Mouse (Mus musculus): ENCODE measurements around the gene Snx9. TPM values are rescaled to one million over a fixed set of nuclear protein-coding genes. Genes with fewer than 3 reads are reported as not detected.

Snx9 gene
- polyA plus RNA-seq, 1 experiment from 2014 or later: 12.7 TPM

DNA sequence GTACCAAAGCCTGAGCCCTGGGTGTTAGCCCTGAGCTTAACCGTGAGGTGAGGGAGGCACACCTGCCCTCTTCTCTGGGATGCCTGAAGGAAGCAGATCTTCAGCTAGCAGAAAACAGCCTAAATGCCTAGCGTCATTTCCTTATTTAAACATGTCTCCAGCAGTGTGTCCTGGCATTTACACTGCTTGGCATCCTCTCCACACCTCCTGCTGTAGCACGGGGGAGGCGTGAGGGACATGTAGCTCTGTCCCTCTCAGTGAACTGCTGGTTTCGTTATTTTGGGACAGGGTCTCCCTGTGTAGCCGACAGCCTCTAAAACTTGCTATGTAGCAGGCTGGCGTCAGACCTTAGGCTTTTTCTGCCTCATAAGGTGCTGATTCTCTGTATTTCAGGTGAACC lies 55.5 kb downstream of the Snx9 start:
- Histone ChIP-seq H3K27me3 (ENCODE audit: insufficient read depth, poor library complexity, severe bottlenecking) (no peaks in the 10 kb centered on the region), H3K4me1 (replicated peaks) (peaks cover 30% of the 10 kb centered on the region), H3K36me3 (peaks cover 21% of the 10 kb centered on the region), H3K4me3 (no peak overlapping the region), H3K27ac (no peak overlapping the region), H3K9me3 (no peaks in the 10 kb centered on the region)
- DNase-seq (ENCODE audit: low spot score): no peak
- 88% methylated on average over 7 of the region's 7 CpGs for WGBS

DNA sequence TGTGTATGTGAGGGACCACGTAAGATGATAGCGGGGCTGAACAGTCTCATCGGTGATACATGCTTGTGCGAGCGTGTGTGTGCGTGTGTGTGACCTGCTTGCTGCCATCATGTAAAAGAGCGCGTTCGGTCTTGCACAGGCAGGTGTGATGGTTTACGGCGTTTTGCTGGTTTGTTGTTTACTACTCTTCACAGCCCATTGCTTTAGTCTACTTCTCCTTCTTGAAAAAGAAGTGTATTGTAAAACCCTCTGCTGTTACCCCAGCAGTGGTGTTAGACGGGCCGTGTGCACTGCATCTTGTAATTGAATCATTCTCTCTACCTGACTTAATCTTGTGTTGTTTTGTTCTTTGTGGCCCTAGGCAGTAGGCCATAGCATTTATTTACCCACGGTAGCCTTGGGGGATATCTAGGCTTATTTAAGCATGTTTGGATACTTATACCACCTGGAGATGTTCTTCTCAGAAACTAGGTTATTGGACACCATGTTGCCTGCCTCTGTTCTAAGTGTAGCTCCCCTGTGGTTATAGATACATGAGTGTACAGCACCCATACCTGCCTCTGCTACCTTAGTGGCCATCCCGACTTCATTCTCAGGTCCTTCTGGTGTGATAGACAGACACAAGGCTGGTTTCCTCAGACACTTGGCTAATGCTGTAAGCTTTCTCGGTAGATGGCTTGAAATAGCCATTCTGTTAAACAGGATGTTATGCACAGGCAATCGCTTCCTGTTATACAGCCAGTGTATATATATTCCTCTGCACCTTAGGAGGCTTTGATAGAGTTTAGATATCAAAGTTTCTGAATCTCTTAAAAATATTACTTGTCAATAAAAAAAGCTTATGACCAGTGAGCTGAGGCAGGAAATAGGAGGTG lies 56.4 kb downstream of the Snx9 start:
- no peak for DNase-seq (ENCODE audit: low spot score)
- Histone ChIP-seq H3K4me3 (no peak overlapping the region), H3K9me3 (no peaks in the 10 kb centered on the region), H3K27ac (no peak overlapping the region), H3K4me1 (replicated peaks) (peaks cover 21% of the 10 kb centered on the region), H3K36me3 (peaks cover 29% of the 10 kb centered on the region), H3K27me3 (ENCODE audit: insufficient read depth, poor library complexity, severe bottlenecking) (no peaks in the 10 kb centered on the region)
- 94% methylated on average over 17 of the region's 17 CpGs for WGBS

DNA sequence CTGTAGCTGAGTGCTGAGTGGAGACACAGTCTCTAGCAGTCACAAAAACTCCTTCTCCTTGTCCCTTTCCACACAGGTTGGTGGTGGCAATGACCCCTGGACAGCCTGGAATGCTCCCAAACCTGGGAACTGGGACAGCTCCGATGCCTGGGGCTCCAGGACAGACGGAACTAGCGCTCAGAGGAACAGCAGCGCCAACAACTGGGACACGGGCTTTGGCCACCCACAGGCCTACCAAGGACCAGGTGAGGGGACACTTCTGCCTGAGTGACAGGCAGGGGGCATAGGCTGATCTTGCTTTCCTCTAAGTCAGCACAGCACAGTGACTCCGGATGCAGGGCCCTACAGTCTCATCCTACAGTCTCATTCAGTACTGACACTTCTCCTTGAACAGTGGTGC lies 58.1 kb downstream of the Snx9 start:
- peaks cover 33% of the 10 kb centered on the region for H3K36me3 ChIP-seq
- no peak overlapping the region for H3K27ac ChIP-seq
- no peaks in the 10 kb centered on the region for H3K27me3 ChIP-seq (ENCODE audit: insufficient read depth, poor library complexity, severe bottlenecking)
- DNase-seq (ENCODE audit: low spot score): no peak
- H3K9me3 ChIP-seq: no peaks in the 10 kb centered on the region
- H3K4me3 ChIP-seq: no peak overlapping the region
- WGBS: 83% methylated on average over 6 of the region's 6 CpGs
- peaks cover 4% of the 10 kb centered on the region for H3K4me1 ChIP-seq (replicated peaks)

- H3K27ac ChIP-seq: no peak overlapping the region
- WGBS: 84% methylated on average over 5 of the region's 5 CpGs
- peaks cover 42% of the 10 kb centered on the region for H3K36me3 ChIP-seq
- DNase-seq (ENCODE audit: low spot score): no peak
- H3K27me3 ChIP-seq (ENCODE audit: insufficient read depth, poor library complexity, severe bottlenecking): no peaks in the 10 kb centered on the region
- no peak overlapping the region for H3K4me3 ChIP-seq
- H3K9me3 ChIP-seq: no peaks in the 10 kb centered on the region
- no peaks in the 10 kb centered on the region for H3K4me1 ChIP-seq (replicated peaks)
These were observed 60.3 kb downstream of the Snx9 start for GRCm38 (mm10) chr17:5901381-5901780.

- Histone ChIP-seq H3K9me3 (no peaks in the 10 kb centered on the region), H3K27me3 (ENCODE audit: insufficient read depth, poor library complexity, severe bottlenecking) (no peaks in the 10 kb centered on the region), H3K36me3 (peaks cover 53% of the 10 kb centered on the region), H3K27ac (no peak overlapping the region), H3K4me3 (no peak overlapping the region), H3K4me1 (replicated peaks) (no peaks in the 10 kb centered on the region)
- no peak for DNase-seq (ENCODE audit: low spot score)
- 72% methylated on average over 6 of the region's 6 CpGs for WGBS
These were observed 62.6 kb downstream of the Snx9 start for GRCm38 (mm10) chr17:5903630-5904301.

GRCm38 (mm10) chr17:5909681-5910080 lies 68.6 kb downstream of the Snx9 start:
- Histone ChIP-seq H3K4me3 (no peak overlapping the region), H3K4me1 (replicated peaks) (0 out of 2 replicates have a peak, but pooled peaks cover 9% of the 10 kb centered on the region), H3K9me3 (no peaks in the 10 kb centered on the region), H3K27me3 (ENCODE audit: insufficient read depth, poor library complexity, severe bottlenecking) (no peaks in the 10 kb centered on the region), H3K27ac (no peak overlapping the region), H3K36me3 (peaks cover 31% of the 10 kb centered on the region)
- DNase-seq (ENCODE audit: low spot score): no peak
- WGBS: 94% methylated on average over 4 of the region's 4 CpGs

DNA sequence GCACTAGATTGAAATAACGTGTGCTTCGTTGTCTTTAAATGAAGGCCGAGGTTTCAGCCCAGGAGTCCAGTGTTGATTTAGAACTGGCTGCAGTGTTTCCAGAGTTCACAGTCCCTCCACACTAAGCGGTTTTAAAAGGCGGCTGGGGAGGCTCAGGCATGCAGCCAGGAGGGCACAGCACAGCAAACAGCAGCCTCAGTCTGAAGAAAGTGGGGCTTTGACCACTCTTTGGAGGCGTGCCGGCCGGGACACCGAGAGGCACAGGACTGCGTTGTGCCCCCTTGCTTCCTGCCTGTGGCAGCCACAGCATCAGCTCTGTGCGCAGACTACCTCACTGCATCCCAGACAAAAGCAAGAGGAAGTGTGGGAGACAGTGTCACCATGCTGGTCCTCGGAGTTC lies 70.5 kb downstream of the Snx9 start:
- DNase-seq (ENCODE audit: low spot score): no peak
- 74% methylated on average over 12 of the region's 12 CpGs for WGBS
- H3K27me3 ChIP-seq (ENCODE audit: insufficient read depth, poor library complexity, severe bottlenecking): no peaks in the 10 kb centered on the region
- H3K36me3 ChIP-seq: peaks cover 26% of the 10 kb centered on the region
- 0 out of 2 replicates have a peak, but pooled peaks cover 9% of the 10 kb centered on the region for H3K4me1 ChIP-seq (replicated peaks)
- no peak overlapping the region for H3K4me3 ChIP-seq
- H3K9me3 ChIP-seq: no peaks in the 10 kb centered on the region
- H3K27ac ChIP-seq: no peak overlapping the region

- Histone ChIP-seq H3K9me3 (no peaks in the 10 kb centered on the region), H3K27ac (no peak overlapping the region), H3K4me1 (replicated peaks) (0 out of 2 replicates have a peak, but pooled peaks cover 9% of the 10 kb centered on the region), H3K27me3 (ENCODE audit: insufficient read depth, poor library complexity, severe bottlenecking) (no peaks in the 10 kb centered on the region), H3K4me3 (no peak overlapping the region), H3K36me3 (peaks cover 23% of the 10 kb centered on the region)
- no peak for DNase-seq (ENCODE audit: low spot score)
- WGBS: 77% methylated on average over 4 of the region's 4 CpGs
These were observed 71.7 kb downstream of the Snx9 start for GRCm38 (mm10) chr17:5912797-5913196.

DNA sequence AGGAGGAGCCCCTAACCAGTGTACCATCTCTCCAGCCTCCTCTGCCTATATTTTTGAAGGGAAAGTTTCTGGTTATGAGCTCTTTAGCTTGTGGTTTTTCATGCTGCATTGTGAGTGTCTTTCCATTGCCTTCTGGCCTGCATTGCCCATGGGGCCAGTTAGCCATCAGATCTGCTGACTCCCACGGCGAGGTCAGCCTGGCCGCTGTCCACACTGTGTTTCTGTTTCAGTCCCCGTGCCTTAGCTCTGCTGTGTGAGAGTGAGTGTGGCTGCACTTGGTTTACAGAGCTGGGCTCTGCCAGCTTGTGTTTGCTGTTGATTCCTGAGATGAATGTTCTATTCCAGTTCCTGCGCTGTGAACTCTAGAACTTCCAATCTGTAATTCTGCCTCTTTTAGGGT lies 73.1 kb downstream of the Snx9 start:
- Histone ChIP-seq H3K4me3 (no peak overlapping the region), H3K27me3 (ENCODE audit: insufficient read depth, poor library complexity, severe bottlenecking) (no peaks in the 10 kb centered on the region), H3K4me1 (replicated peaks) (0 out of 2 replicates have a peak, but pooled peaks cover 9% of the 10 kb centered on the region), H3K36me3 (peaks cover 28% of the 10 kb centered on the region), H3K27ac (no peak overlapping the region), H3K9me3 (no peaks in the 10 kb centered on the region)
- WGBS: 76% methylated on average over 5 of the region's 5 CpGs
- no peak for DNase-seq (ENCODE audit: low spot score)

DNA sequence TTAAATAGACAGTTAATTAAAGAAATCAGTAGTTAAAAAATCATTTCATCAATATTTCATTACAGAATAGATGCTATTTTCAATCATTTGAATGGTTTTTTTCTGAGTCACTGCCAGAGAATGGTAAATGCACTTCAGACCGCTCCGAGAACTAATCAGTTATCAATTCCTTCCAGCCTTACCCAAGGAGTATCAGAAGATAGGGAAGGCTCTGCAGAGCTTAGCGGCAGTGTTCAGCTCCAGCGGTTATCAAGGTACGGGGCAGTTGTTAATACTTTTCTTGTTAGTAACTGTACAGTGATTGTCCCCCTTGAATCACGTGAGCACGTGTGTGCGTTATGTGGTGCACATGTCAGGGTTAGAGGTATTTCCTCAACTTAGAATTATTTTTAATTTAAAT lies 80.8 kb downstream of the Snx9 start:
- DNase-seq (ENCODE audit: low spot score): no peak
- no peaks in the 10 kb centered on the region for H3K27me3 ChIP-seq (ENCODE audit: insufficient read depth, poor library complexity, severe bottlenecking)
- H3K27ac ChIP-seq: no peak overlapping the region
- WGBS: 94% methylated on average over 8 of the region's 8 CpGs
- peaks cover 59% of the 10 kb centered on the region for H3K36me3 ChIP-seq
- H3K4me3 ChIP-seq: no peak overlapping the region
- no peaks in the 10 kb centered on the region for H3K9me3 ChIP-seq
- H3K4me1 ChIP-seq (replicated peaks): no peaks in the 10 kb centered on the region

GRCm38 (mm10) chr17:5923281-5923680 lies 82.2 kb downstream of the Snx9 start:
- 67% methylated on average over 9 of the region's 9 CpGs for WGBS
- DNase-seq (ENCODE audit: low spot score): peak; percentile 32
- Histone ChIP-seq H3K4me3 (no peak overlapping the region), H3K27ac (no peak overlapping the region), H3K27me3 (ENCODE audit: insufficient read depth, poor library complexity, severe bottlenecking) (no peaks in the 10 kb centered on the region), H3K4me1 (replicated peaks) (no peaks in the 10 kb centered on the region), H3K36me3 (peaks cover 68% of the 10 kb centered on the region), H3K9me3 (no peaks in the 10 kb centered on the region)

GRCm38 (mm10) chr17:5924238-5924637 lies 83.1 kb downstream of the Snx9 start:
- no peaks in the 10 kb centered on the region for H3K9me3 ChIP-seq
- 67% methylated on average over 8 of the region's 8 CpGs for WGBS
- H3K27me3 ChIP-seq (ENCODE audit: insufficient read depth, poor library complexity, severe bottlenecking): no peaks in the 10 kb centered on the region
- no peak overlapping the region for H3K27ac ChIP-seq
- no peaks in the 10 kb centered on the region for H3K4me1 ChIP-seq (replicated peaks)
- peaks cover 61% of the 10 kb centered on the region for H3K36me3 ChIP-seq
- no peak for DNase-seq (ENCODE audit: low spot score)
- no peak overlapping the region for H3K4me3 ChIP-seq

DNA sequence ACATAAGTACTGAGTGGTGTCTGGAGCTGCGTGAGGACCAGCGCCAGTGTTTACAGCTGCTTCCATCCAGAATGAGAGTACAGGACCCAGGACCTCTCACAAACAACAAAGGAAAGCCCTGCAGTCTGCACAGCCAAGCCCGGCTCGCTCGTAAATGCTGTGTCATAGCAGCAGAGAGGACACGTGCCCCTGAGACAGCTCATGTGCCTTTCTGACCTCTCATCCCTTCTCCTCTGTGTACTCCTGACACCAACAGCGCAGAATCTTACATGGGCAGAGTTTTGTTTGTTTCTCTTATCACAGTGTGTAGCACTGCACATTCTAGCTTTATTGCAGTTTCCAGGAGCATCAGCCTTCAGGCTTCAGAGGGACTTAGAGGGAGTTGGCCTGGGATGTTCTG lies 85.6 kb downstream of the Snx9 start:
- no peaks in the 10 kb centered on the region for H3K4me1 ChIP-seq (replicated peaks)
- DNase-seq (ENCODE audit: low spot score): no peak
- H3K27me3 ChIP-seq (ENCODE audit: insufficient read depth, poor library complexity, severe bottlenecking): no peaks in the 10 kb centered on the region
- 85% methylated on average over 7 of the region's 7 CpGs for WGBS
- no peak overlapping the region for H3K27ac ChIP-seq
- peaks cover 46% of the 10 kb centered on the region for H3K36me3 ChIP-seq
- H3K9me3 ChIP-seq: no peaks in the 10 kb centered on the region
- H3K4me3 ChIP-seq: no peak overlapping the region
